Mouse (Mus musculus): Measurements from ENCODE around the gene Taok1. TPM values are rescaled to one million over a fixed set of nuclear protein-coding genes. Genes with fewer than 3 reads are reported as not detected.

The Taok1 gene
- polyA plus RNA-seq, 1 experiment from 2014 or later = 9.9 TPM

DNA sequence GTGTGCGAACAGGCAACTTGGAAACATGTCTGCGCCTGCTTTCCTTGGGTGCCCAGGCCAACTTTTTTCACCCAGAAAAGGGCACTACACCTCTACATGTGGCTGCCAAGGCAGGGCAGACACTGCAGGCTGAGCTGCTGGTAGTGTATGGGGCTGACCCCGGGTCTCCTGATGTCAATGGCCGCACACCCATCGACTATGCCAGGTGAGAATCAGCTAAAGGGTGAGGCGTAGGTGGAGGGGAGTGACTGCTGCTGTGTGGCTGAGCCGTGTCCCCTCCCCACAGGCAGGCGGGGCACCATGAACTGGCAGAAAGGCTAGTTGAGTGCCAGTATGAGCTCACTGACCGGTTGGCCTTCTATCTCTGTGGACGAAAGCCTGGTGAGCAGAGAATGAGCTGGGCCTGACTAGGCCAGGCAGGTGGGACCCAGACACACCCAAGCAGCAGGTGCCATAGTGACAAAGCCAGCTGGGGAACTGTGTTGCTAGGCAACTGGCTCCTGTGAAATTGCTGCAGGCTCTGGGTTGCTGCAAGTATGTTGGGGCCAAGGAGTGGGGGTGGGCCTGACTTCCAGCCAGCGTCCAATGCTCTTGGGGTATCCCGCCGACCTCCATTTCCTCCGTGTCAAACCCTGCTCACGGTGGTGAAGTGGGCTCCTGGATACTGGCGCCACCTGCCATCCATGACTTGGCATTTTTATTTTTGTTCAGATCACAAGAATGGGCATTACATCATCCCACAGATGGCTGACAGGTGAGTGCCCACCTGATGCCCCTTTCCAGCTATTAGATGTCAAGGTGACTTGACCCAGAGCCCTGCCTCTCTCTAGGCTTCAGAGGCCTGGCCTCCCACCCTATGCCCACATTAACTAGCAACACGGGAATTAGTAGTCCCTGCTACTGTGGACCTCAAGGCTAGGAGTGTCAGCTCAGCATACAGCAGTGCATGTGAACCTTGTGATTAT lies 107.0 kb downstream of the Taok1 start:
- no peaks in the 10 kb centered on the region for H3K9me3 ChIP-seq (ENCODE audit: control insufficient read depth, low read length)
- H3K27me3 ChIP-seq (replicated peaks; ENCODE audit: control insufficient read depth, insufficient read depth, low read length) = no peaks in the 10 kb centered on the region
- no peak overlapping the region for H3K4me2 ChIP-seq
- no peak overlapping the region for H3K4me3 ChIP-seq (ENCODE audit: low read depth, low read length)
- ATAC-seq (replicated peaks; ENCODE audit: low FRiP score) = no peak
- no peak for DNase-seq (ENCODE audit: low spot score)
- 86% methylated on average over 17 of the region's 17 CpGs for WGBS
- peaks cover 45% of the 10 kb centered on the region for H3K36me3 ChIP-seq (ENCODE audit: control insufficient read depth, insufficient read depth, low read length)
- H3K27ac ChIP-seq (ENCODE audit: low read depth, low read length) = no peak overlapping the region
- H3K9ac ChIP-seq (ENCODE audit: low read depth, low read length) = no peak overlapping the region
- peaks cover 24% of the 10 kb centered on the region for H3K4me1 ChIP-seq (replicated peaks; ENCODE audit: control insufficient read depth, insufficient read depth, low read length)

DNA sequence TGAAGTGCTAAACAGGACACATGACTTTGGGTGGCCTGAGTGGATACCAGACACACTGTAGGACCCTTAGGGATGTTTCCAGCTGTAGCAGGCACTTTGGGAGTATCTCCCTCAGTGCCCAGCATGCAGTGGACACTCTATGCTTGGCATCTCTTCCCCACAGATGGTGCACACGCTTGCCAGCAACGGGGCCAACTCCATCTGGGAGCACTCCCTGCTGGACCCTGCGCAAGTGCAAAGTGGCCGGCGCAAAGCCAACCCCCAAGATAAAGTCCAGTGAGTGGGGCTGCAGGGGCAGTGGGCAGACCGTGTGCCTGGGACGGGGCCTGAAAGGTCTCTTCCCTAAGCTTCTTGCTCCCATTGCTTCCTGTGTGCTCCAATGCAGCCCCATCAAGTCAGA lies 108.3 kb downstream of the Taok1 start:
- 88% methylated on average over 7 of the region's 7 CpGs for WGBS
- H3K9me3 ChIP-seq (ENCODE audit: control insufficient read depth, low read length) = no peaks in the 10 kb centered on the region
- no peak overlapping the region for H3K27ac ChIP-seq (ENCODE audit: low read depth, low read length)
- peaks cover 34% of the 10 kb centered on the region for H3K4me1 ChIP-seq (replicated peaks; ENCODE audit: control insufficient read depth, insufficient read depth, low read length)
- H3K4me3 ChIP-seq (ENCODE audit: low read depth, low read length) = no peak overlapping the region
- no peak for DNase-seq (ENCODE audit: low spot score)
- no peak overlapping the region for H3K4me2 ChIP-seq
- H3K27me3 ChIP-seq (replicated peaks; ENCODE audit: control insufficient read depth, insufficient read depth, low read length) = no peaks in the 10 kb centered on the region
- no peak for ATAC-seq (replicated peaks; ENCODE audit: low FRiP score)
- H3K9ac ChIP-seq (ENCODE audit: low read depth, low read length) = no peak overlapping the region
- H3K36me3 ChIP-seq (ENCODE audit: control insufficient read depth, insufficient read depth, low read length) = peaks cover 32% of the 10 kb centered on the region

DNA sequence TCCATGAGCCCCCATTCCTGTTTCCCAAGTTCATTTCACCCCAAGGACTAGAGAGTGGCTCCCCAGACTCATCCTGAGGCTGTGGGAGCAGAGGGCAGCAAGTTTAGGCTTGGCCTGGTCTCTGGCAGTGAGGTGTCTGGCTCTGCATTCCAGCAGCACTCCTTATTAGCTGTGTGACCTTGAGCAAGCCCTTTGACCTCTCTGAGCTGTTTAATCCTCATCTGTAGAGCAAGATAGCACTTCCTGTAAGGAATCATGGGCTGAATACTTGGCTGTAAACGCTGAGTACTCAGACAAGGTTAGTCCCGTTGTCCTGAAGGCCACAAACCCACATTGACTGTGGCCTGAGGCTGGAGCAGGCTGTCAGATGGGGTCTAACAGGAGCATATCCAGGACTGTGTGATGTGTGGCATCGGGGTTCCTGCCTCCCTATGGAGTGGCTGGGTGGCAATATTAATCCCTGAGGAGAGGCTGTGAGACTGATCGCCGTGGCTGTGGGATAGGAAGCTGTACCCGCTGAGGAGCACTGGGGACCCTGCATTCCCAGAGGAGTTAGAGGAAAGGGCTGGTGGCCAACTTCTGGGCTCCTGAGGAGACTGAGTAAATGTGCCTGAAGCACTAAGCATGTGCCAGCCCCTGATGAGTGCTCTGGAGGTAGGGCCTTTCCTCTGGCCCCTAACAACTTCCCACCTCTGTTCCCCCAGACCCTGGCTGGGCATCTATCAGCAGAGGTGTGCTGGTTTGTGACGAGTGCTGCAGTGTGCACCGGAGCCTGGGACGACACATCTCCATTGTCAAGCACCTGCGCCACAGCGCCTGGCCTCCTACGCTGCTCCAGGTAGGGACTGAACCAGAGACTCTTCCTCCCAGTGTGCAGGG lies 109.1 kb downstream of the Taok1 start:
- Histone ChIP-seq H3K9ac (ENCODE audit: low read depth, low read length) (no peak overlapping the region), H3K27me3 (replicated peaks; ENCODE audit: control insufficient read depth, insufficient read depth, low read length) (no peaks in the 10 kb centered on the region), H3K9me3 (ENCODE audit: control insufficient read depth, low read length) (no peaks in the 10 kb centered on the region), H3K4me2 (peak overlapping the region; percentile 4; the same call in 1 of the 2 replicates), H3K27ac (ENCODE audit: low read depth, low read length) (peak overlapping the region; percentile 50; the same call in 1 of the 2 replicates), H3K4me3 (ENCODE audit: low read depth, low read length) (no peak overlapping the region), H3K36me3 (ENCODE audit: control insufficient read depth, insufficient read depth, low read length) (peaks cover 25% of the 10 kb centered on the region), H3K4me1 (replicated peaks; ENCODE audit: control insufficient read depth, insufficient read depth, low read length) (peaks cover 41% of the 10 kb centered on the region)
- DNase-seq (ENCODE audit: low spot score) = no peak
- WGBS = 80% methylated on average over 12 of the region's 12 CpGs
- no peak for ATAC-seq (replicated peaks; ENCODE audit: low FRiP score)

DNA sequence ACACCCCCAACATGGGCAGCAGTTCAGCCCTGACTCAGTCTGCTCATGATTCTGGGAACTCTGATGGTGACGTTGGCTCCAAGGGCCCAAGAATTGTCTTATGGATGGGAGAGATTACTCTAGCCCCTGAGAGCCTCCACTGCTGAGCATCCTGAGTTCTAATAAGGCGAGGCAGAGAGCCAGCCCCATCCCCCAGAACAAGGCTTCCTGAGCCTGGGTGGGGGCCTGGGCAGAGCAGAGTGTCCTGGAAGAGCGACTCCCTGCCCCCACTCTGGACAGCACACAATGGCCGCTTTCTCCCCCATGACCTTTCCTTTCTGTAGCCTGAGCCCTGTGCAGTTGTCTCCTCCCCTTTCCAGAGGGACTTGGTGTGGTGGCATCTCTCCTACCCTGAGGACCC lies 109.8 kb downstream of the Taok1 start:
- H3K9me3 ChIP-seq (ENCODE audit: control insufficient read depth, low read length) = no peaks in the 10 kb centered on the region
- peak overlapping the region; percentile 50 for H3K27ac ChIP-seq (ENCODE audit: low read depth, low read length)
- H3K36me3 ChIP-seq (ENCODE audit: control insufficient read depth, insufficient read depth, low read length) = peaks cover 18% of the 10 kb centered on the region
- no peaks in the 10 kb centered on the region for H3K27me3 ChIP-seq (replicated peaks; ENCODE audit: control insufficient read depth, insufficient read depth, low read length)
- peak overlapping the region; percentile 37; the same call in 1 of the 2 replicates for H3K4me2 ChIP-seq
- peaks cover 41% of the 10 kb centered on the region for H3K4me1 ChIP-seq (replicated peaks; ENCODE audit: control insufficient read depth, insufficient read depth, low read length)
- H3K9ac ChIP-seq (ENCODE audit: low read depth, low read length) = no peak overlapping the region
- ATAC-seq (replicated peaks; ENCODE audit: low FRiP score) (no peak), DNase-seq (ENCODE audit: low spot score) (no peak)
- WGBS = 46% methylated on average over 4 of the region's 4 CpGs
- no peak overlapping the region for H3K4me3 ChIP-seq (ENCODE audit: low read depth, low read length)

DNA sequence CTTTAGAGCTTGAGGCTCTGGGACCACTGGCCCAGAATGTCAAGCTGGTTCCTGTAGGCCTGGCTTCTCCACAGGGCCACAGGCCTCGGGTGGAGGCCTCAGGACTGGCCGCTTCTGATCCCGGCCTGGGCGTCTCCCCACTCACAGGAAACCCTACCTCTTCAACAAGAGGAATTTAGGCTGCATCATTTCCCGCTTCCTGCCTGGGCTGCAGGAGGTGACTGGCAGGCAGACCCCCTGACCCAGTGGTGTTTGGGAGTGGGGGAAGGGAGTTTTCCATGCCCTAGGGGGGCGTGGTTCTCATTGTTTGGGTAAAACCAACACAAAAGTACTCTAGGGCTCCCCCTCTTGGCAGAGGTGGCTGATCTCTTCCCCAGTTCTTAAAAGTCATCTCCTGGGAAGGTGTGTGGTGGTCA lies 110.3 kb downstream of the Taok1 start:
- peaks cover 16% of the 10 kb centered on the region for H3K36me3 ChIP-seq (ENCODE audit: control insufficient read depth, insufficient read depth, low read length)
- no peak overlapping the region for H3K9ac ChIP-seq (ENCODE audit: low read depth, low read length)
- no peaks in the 10 kb centered on the region for H3K9me3 ChIP-seq (ENCODE audit: control insufficient read depth, low read length)
- peak overlapping the region; percentile 8; the same call in 1 of the 2 replicates for H3K4me3 ChIP-seq (ENCODE audit: low read depth, low read length)
- no peaks in the 10 kb centered on the region for H3K27me3 ChIP-seq (replicated peaks; ENCODE audit: control insufficient read depth, insufficient read depth, low read length)
- H3K4me1 ChIP-seq (replicated peaks; ENCODE audit: control insufficient read depth, insufficient read depth, low read length) = peaks cover 41% of the 10 kb centered on the region
- H3K27ac ChIP-seq (ENCODE audit: low read depth, low read length) = peak overlapping the region; percentile 85
- DNase-seq (ENCODE audit: low spot score) = no peak
- no peak for ATAC-seq (replicated peaks; ENCODE audit: low FRiP score)
- peak overlapping the region; percentile 37 for H3K4me2 ChIP-seq
- 37% methylated on average over 6 of the region's 6 CpGs for WGBS

DNA sequence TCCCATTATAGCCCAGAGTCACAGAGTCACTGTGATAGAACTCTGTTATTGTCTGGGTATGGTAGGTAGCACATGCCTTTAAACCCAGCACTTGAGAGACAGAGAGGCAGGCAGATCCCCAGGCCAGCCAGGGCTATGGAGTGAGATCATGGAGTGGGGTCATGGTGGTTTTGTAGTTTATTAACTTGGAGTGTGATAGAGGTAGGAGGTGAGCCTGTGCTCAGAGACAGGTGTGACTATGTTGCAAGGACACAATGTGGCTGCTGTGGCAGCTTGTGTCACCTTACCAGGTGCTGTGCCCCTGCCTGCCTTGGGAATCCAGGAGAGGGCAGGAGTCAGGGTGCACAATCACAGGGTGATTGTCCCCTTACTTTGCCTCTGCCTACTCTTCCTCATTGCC lies 112.1 kb downstream of the Taok1 start:
- no peaks in the 10 kb centered on the region for H3K9me3 ChIP-seq (ENCODE audit: control insufficient read depth, low read length)
- no peak overlapping the region for H3K9ac ChIP-seq (ENCODE audit: low read depth, low read length)
- no peak overlapping the region for H3K4me2 ChIP-seq
- H3K4me1 ChIP-seq (replicated peaks; ENCODE audit: control insufficient read depth, insufficient read depth, low read length) = peaks cover 58% of the 10 kb centered on the region
- DNase-seq (ENCODE audit: low spot score) (no peak), ATAC-seq (replicated peaks; ENCODE audit: low FRiP score) (no peak)
- no peak overlapping the region; the same call in 1 of the 2 replicates for H3K27ac ChIP-seq (ENCODE audit: low read depth, low read length)
- peaks cover 11% of the 10 kb centered on the region for H3K36me3 ChIP-seq (ENCODE audit: control insufficient read depth, insufficient read depth, low read length)
- H3K27me3 ChIP-seq (replicated peaks; ENCODE audit: control insufficient read depth, insufficient read depth, low read length) = no peaks in the 10 kb centered on the region
- no peak overlapping the region for H3K4me3 ChIP-seq (ENCODE audit: low read depth, low read length)

DNA sequence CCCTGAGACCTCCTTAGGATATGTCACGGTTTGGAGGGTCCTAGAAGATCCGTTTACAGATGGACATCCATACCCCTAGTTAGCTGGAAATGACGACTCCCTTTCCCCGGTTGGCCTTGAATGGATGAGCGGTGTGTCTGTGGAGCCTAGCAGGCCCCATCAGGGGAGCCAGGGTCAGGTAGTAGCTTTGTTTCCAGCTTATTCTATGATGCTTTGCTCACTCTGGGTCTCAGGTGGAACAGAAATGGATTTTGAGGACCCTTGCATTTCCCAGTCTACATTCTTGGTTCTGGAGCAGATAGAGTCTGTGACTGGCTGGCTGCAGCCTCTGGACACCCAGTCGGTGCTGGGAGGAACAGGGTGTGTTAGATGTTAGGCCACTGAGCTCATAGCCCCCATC lies 112.8 kb downstream of the Taok1 start:
- H3K27ac ChIP-seq (ENCODE audit: low read depth, low read length) = no peak overlapping the region
- H3K9ac ChIP-seq (ENCODE audit: low read depth, low read length) = peak overlapping the region; percentile 91

DNA sequence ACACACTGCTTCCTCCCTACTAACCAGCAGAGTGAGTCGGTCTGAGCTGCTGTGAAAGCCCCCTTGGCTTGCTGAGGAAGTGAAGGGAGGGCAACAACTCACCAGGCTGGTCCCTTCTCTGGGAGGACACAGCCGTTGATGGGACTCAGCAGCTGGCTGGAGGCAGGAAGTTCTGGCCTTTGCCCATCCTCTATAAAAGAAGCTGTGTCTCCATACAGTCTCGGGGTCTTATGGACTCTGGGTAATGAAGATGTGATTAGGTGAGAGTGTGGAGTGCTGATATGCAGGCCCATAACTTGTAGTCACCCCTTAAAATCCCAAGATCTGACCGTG lies 113.3 kb downstream of the Taok1 start:
- Histone ChIP-seq H3K4me1 (replicated peaks; ENCODE audit: control insufficient read depth, insufficient read depth, low read length) (peaks cover 59% of the 10 kb centered on the region), H3K36me3 (ENCODE audit: control insufficient read depth, insufficient read depth, low read length) (peaks cover 2% of the 10 kb centered on the region), H3K27me3 (replicated peaks; ENCODE audit: control insufficient read depth, insufficient read depth, low read length) (no peaks in the 10 kb centered on the region), H3K4me2 (peak overlapping the region; percentile 98), H3K27ac (ENCODE audit: low read depth, low read length) (peak overlapping the region; percentile 91), H3K4me3 (ENCODE audit: low read depth, low read length) (peak overlapping the region; percentile 93), H3K9me3 (ENCODE audit: control insufficient read depth, low read length) (no peaks in the 10 kb centered on the region), H3K9ac (ENCODE audit: low read depth, low read length) (peak overlapping the region; percentile 91)
- 29% methylated on average over 4 of the region's 4 CpGs for WGBS
- DNase-seq (ENCODE audit: low spot score) = no peak
- no peak for ATAC-seq (replicated peaks; ENCODE audit: low FRiP score)

More for the DNA sequence above, 112.8 kb downstream of the Taok1 start:
- WGBS = 75% methylated on average over 6 of the region's 6 CpGs
- Histone ChIP-seq H3K4me3 (ENCODE audit: low read depth, low read length) (peak overlapping the region; percentile 93), H3K9me3 (ENCODE audit: control insufficient read depth, low read length) (no peaks in the 10 kb centered on the region), H3K4me2 (peak overlapping the region; percentile 98), H3K36me3 (ENCODE audit: control insufficient read depth, insufficient read depth, low read length) (peaks cover 6% of the 10 kb centered on the region), H3K27me3 (replicated peaks; ENCODE audit: control insufficient read depth, insufficient read depth, low read length) (no peaks in the 10 kb centered on the region), H3K4me1 (replicated peaks; ENCODE audit: control insufficient read depth, insufficient read depth, low read length) (peaks cover 59% of the 10 kb centered on the region)
- no peak for ATAC-seq (replicated peaks; ENCODE audit: low FRiP score)
- no peak for DNase-seq (ENCODE audit: low spot score)

Data from liver, embryonic 11.5 days (tissue).